Mouse (Mus musculus): ENCODE results near the gene Tpx2.

DNA sequence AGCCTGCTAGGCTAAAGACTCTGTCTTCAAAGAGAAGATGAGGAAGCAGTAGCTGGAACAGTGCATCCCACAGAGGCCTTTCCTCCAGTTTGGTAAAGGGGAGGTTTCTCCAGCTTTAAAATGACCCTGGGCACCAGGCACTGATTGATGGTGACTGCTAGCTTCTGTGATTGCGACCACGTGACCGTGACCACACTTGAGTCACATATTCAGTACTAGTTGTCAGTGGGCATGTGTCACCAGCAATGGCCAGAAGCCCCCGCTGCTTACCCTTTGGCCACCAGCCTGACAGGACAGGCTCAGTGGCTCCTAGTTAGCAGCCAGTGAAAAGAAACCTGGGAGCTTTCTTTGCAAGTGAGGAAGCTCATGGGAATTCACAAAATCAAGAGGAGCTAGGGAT lies 55.8 kb downstream of the Tpx2 start:
- no peak for TF ChIP-seq POLR2A (IDR thresholded peaks at IDR 0.05; ENCODE audit: borderline replicate concordance, insufficient read depth, low read length)
- no peak for TF ChIP-seq CTCF (IDR thresholded peaks at IDR 0.05; ENCODE audit: borderline replicate concordance, insufficient read depth, low read depth, low read length)

All from cerebellum, adult 2 months (tissue).